In the genomic region with DNA sequence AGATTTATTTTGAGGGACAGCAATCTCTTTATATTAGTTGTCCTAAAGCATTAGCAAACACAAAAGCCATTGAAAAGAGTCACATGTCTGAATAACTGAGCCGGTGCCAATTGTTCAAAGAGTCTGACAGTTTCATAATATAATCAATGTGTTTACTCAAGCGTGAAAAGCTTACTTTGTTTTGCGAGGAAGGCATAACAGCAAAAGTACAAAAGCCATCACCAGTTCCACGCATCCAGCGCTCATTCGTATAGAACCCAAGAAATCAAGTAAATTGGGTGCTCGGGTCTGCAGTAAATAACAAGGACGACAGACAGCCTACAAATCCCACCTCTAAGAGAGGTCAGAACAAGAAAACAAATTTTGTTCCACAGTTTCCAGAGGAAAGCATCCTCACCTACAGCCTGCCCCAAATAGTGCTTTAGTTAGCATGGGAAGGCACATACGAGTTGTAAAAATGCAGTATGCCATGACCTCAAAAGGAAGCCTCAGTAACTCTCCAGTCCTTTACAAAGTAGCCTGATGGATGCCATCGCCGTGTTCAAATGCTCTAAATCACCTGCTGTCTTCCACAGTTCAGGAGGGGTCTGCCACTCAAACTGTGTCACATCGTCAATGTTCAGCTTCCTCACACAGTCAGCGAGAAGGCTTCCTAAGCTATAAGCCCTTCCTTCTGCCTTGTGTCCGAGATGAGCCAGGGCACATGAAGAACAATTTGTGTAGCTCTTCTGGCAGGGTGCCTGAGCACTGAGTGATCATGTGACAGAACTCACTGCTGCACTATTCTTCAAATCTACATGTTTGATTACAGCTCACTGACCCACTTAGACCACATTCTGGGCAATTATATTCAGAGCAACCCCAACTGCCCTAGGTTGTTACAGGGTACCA, we compare ENCODE assay signal across 9 mouse cellular contexts. TPM values are rescaled to one million over a fixed set of nuclear protein-coding genes. Genes with fewer than 3 reads are reported as not detected.
DNase-seq lines count a peak whose midpoint lies in the region; ATAC-seq and TF ChIP-seq lines count a peak whose summit lies in the region.
"Had no signal": no experiment of that assay in that cellular context is flagged by ENCODE, and none has a peak within 500 bp of the region (broad histone marks: within the 10 kb centered on the region; RNA-seq: fewer than 3 reads in every experiment).

No protein-coding gene starts in this region.

- no peak for TF ChIP-seq POLR2A in MEL (IDR thresholded peaks at IDR 0.05; ENCODE audit: control insufficient read depth in 1 of 2, insufficient read depth in 1 of 2, low read depth in 1 of 2, low read length in 2 of 2, poor library complexity in 1 of 2)

- 30% methylated on average over 14 of the region's 14 CpGs for WGBS in midbrain, postnatal 0 days
- WGBS in stomach, postnatal 0 days, result 53% methylated on average over 14 of the region's 14 CpGs

- DNase-seq in adrenal gland, adult 2 months, result peak; percentile 50
- no peak for DNase-seq in adrenal gland, postnatal 4 days (ENCODE audit: low spot score in 2 of 2)
- no peak for DNase-seq in MEL (ENCODE audit: low read depth, low spot score)
- peak; percentile 71 for DNase-seq in embryo, embryonic 10 days (ENCODE audit: low spot score)
- peak; percentile 58 for DNase-seq in heart, postnatal 4 days
- DNase-seq in midbrain, postnatal 0 days (ENCODE audit: low spot score), result peak; percentile 78
- DNase-seq in urinary bladder, adult 18-20 months (ENCODE audit: low spot score in 2 of 2), result no peak
- no peak for DNase-seq in stomach, postnatal 0 days (ENCODE audit: low spot score)

- H3K4me1 ChIP-seq in MEL (ENCODE audit: control insufficient read depth in 1 of 2, insufficient read depth in 2 of 2, low read length in 2 of 2), result peaks cover 2 to 3% of the 10 kb centered on the region in 2 experiments; a peak in 3 of 4 replicates
- H3K4me1 ChIP-seq in midbrain, postnatal 0 days (ENCODE audit: insufficient read depth, low read length), result 0 out of 2 replicates have a peak, but pooled peaks cover 3% of the 10 kb centered on the region
- no peaks in the 10 kb centered on the region; the same call in 1 of the 2 replicates for H3K4me1 ChIP-seq in stomach, postnatal 0 days (replicated peaks; ENCODE audit: control insufficient read depth, insufficient read depth)

- 0 out of 2 replicates have a peak, but pooled peaks cover 3% of the 10 kb centered on the region for H3K79me2 ChIP-seq in MEL (ENCODE audit: control insufficient read depth, insufficient read depth, low read length, poor library complexity)

- TF ChIP-seq RAD21 in MEL (IDR thresholded peaks at IDR 0.05; ENCODE audit: low read depth, low read length), result no peak

- peak; percentile 47; the same call in 1 of the 2 replicates for ATAC-seq in midbrain, postnatal 0 days (ENCODE audit: low FRiP score)
- ATAC-seq in stomach, postnatal 0 days (ENCODE audit: low FRiP score, low TSS enrichment), result no peak

- H3K9me3 ChIP-seq in MEL (replicated peaks; ENCODE audit: insufficient read depth, low read length), result no peaks in the 10 kb centered on the region
- H3K9me3 ChIP-seq in midbrain, postnatal 0 days (ENCODE audit: low read length), result no peaks in the 10 kb centered on the region
- H3K9me3 ChIP-seq in stomach, postnatal 0 days (ENCODE audit: control insufficient read depth, low read length), result no peaks in the 10 kb centered on the region

- TF ChIP-seq CTCF in MEL (IDR thresholded peaks at IDR 0.05 in 2 of 3, conservative IDR thresholded peaks at IDR 0.05 in 1 of 3; ENCODE audit: control insufficient read depth in 1 of 3, insufficient read depth in 1 of 3, low read depth in 2 of 3, low read length in 3 of 3, poor library complexity in 1 of 3, severe bottlenecking in 1 of 3), result no peak
- no peak for TF ChIP-seq CTCF in midbrain, postnatal 0 days (IDR thresholded peaks at IDR 0.05)
- no peak for TF ChIP-seq CTCF in stomach, postnatal 0 days (IDR thresholded peaks at IDR 0.05; ENCODE audit: low read depth)

- H3K36me3 ChIP-seq in MEL (ENCODE audit: control insufficient read depth in 1 of 2, insufficient read depth in 2 of 2, low read length in 2 of 2), result peaks cover 0 to 3% of the 10 kb centered on the region in 2 experiments; a peak in 1 of 4 replicates
- H3K36me3 ChIP-seq in midbrain, postnatal 0 days (ENCODE audit: insufficient read depth, low read length), result no peaks in the 10 kb centered on the region
- H3K36me3 ChIP-seq in stomach, postnatal 0 days (ENCODE audit: control insufficient read depth, insufficient read depth, low read length), result no peaks in the 10 kb centered on the region

- no peak overlapping the region for H3K9ac ChIP-seq in MEL (ENCODE audit: control insufficient read depth, low read depth, low read length, poor library complexity, severe bottlenecking)
- H3K9ac ChIP-seq in midbrain, postnatal 0 days (replicated peaks; ENCODE audit: low read length, poor library complexity, severe bottlenecking), result no peak overlapping the region
- no peak overlapping the region for H3K9ac ChIP-seq in stomach, postnatal 0 days (ENCODE audit: low read length)

- H3K4me3 ChIP-seq in MEL (ENCODE audit: control insufficient read depth in 1 of 2, insufficient read depth in 1 of 2, low read depth in 2 of 2, low read length in 2 of 2), result no peak overlapping the region
- H3K4me3 ChIP-seq in midbrain, postnatal 0 days (ENCODE audit: low read depth, low read length), result no peak overlapping the region
- H3K4me3 ChIP-seq in stomach, postnatal 0 days (ENCODE audit: low read depth, low read length), result no peak overlapping the region

- peak overlapping the region; percentile 15; the same call in 1 of the 2 replicates for H3K4me2 ChIP-seq in midbrain, postnatal 0 days (ENCODE audit: low read depth, low read length, poor library complexity, severe bottlenecking)
- no peak overlapping the region for H3K4me2 ChIP-seq in stomach, postnatal 0 days (replicated peaks; ENCODE audit: low read depth)

- no peaks in the 10 kb centered on the region for H3K27me3 ChIP-seq in MEL (ENCODE audit: control insufficient read depth in 1 of 2, insufficient read depth in 2 of 2, low read length in 2 of 2)
- H3K27me3 ChIP-seq in midbrain, postnatal 0 days (ENCODE audit: insufficient read depth, low read length), result no peaks in the 10 kb centered on the region
- H3K27me3 ChIP-seq in stomach, postnatal 0 days (ENCODE audit: control insufficient read depth, insufficient read depth, low read length), result no peaks in the 10 kb centered on the region

- H3K27ac ChIP-seq in MEL (ENCODE audit: control insufficient read depth, low read depth, low read length), result no peak overlapping the region
- no peak overlapping the region for H3K27ac ChIP-seq in midbrain, postnatal 0 days (ENCODE audit: low read depth, low read length)
- H3K27ac ChIP-seq in stomach, postnatal 0 days (replicated peaks), result no peak overlapping the region
- H3K27ac ChIP-seq: macrophage had no signal

- no peak for TF ChIP-seq EP300 in MEL (IDR thresholded peaks at IDR 0.05; ENCODE audit: low read depth in 1 of 2, low read length in 2 of 2)
- no peak for TF ChIP-seq EP300 in stomach, postnatal 0 days (optimal IDR thresholded peaks at IDR 0.05)

TF ChIP-seq in MEL, 35 proteins besides CTCF, POLR2A, EP300 and RAD21:
- no peak for TF ChIP-seq MAZ (IDR thresholded peaks at IDR 0.05; ENCODE audit: low read depth, low read length)
- TF ChIP-seq USF1 (IDR thresholded peaks at IDR 0.05; ENCODE audit: low read depth, low read length), result peak; percentile 67; the same call in 1 of the 2 replicates

RNA-seq across cellular contexts. Expression of a gene that starts 41.9 kb away (rescaled TPM):
- 10 to 100 TPM; 10.0 to 15.1 TPM for total RNA-seq in adrenal gland, adult 2 months (2021)
- 10.7 and 22.8 TPM in 2 replicates for polyA plus RNA-seq in adrenal gland, adult 2 months (2012; rRNA removed)
- 10 to 100 TPM; 21.3 to 26.5 TPM for total RNA-seq in adrenal gland, postnatal 4 days (2021)
- 5.3 and 5.7 TPM in 2 replicates for total RNA-seq in MEL (2012; rRNA removed)
- 10 to 100 TPM in 1 of 2 experiments, not detected in 1; 12.1 TPM for polyA plus RNA-seq in MEL (2012; ENCODE audit: insufficient read depth in 1 of 2, insufficient read length in 2 of 2, low read depth in 1 of 2, low replicate concordance in 2 of 2, missing spikeins in 1 of 2)
- 10 to 100 TPM; 42.3 to 45.2 TPM for total RNA-seq in heart, postnatal 4 days (2021)
- 19.1 and 38.6 TPM in 2 replicates for total RNA-seq in midbrain, postnatal 0 days (2014; rRNA removed)
- 4.2 and 4.6 TPM in 2 replicates for polyA plus RNA-seq in midbrain, postnatal 0 days (2015; fragmentation: Nextera tagmentation; extraction: Ambion mirVana)
- 14.9 and 16.2 TPM in 2 replicates for polyA plus RNA-seq in stomach, postnatal 0 days (2015; fragmentation: Nextera tagmentation; extraction: Ambion mirVana)

Comparison
In these comparisons a context has a peak if more than half of its experiments do, and no peak if none do; other contexts are left out.
1. DNase-seq: peak in adrenal gland, adult 2 months (single experiment), embryo, embryonic 10 days (single experiment), heart, postnatal 4 days (single experiment) and midbrain, postnatal 0 days (single experiment); none in adrenal gland, postnatal 4 days (0 of 2), MEL (single experiment), urinary bladder, adult 18-20 months (0 of 2) and stomach, postnatal 0 days (single experiment).